ENCODE assay signal across 23 mouse cellular contexts in genomic region chr1:134204230-134204629, GRCm38 (mm10). TPM values are rescaled to one million over a fixed set of nuclear protein-coding genes. Genes with fewer than 3 reads are reported as not detected.
DNase-seq lines count a peak whose midpoint lies in the region; ATAC-seq and TF ChIP-seq lines count a peak whose summit lies in the region.
"Had no signal": no experiment of that assay in that cellular context is flagged by ENCODE, and none has a peak within 500 bp of the region (broad histone marks: within the 10 kb centered on the region; RNA-seq: fewer than 3 reads in every experiment).

No protein-coding gene starts in this region.

- H3K27ac ChIP-seq in forebrain, embryonic 16.5 days (ENCODE audit: low read length) = peak overlapping the region; percentile 69
- no peak overlapping the region for H3K27ac ChIP-seq in forebrain, embryonic 12.5 days
- H3K27ac ChIP-seq in left cerebral cortex, adult 2 months = peak overlapping the region; percentile 50; the same call in 1 of the 2 replicates
- H3K27ac ChIP-seq in hindbrain, embryonic 10.5 days = no peak overlapping the region
- H3K27ac ChIP-seq: embryonic facial prominence, embryonic 15.5 days; heart, adult 2 months; hindbrain, embryonic 12.5 days; liver, embryonic 13.5 days; lung, embryonic 15.5 days; stomach, postnatal 0 days had no signal

- no peak for DNase-seq in left cerebral cortex, adult 2 months (ENCODE audit: extremely low spot score in 1 of 2, low spot score in 2 of 2)
- DNase-seq in left cerebral cortex, postnatal 4 days = no peak
- peak; percentile 62 to 64 for DNase-seq in right cerebral cortex, adult 2 months (ENCODE audit: low spot score in 2 of 2)
- DNase-seq in hindbrain, embryonic 10.5 days (ENCODE audit: low spot score) = no peak
- DNase-seq in thymus, postnatal 25 days = no peak
- no peak for DNase-seq in retina, embryonic 14.5 days (ENCODE audit: low spot score)
- DNase-seq: adrenal gland, postnatal 10 days; cerebellum, adult 9-11 months; gastrocnemius, postnatal 14 days; heart, adult 2 months; kidney, adult 8-10 months; kidney, postnatal 36 days; liver, embryonic 13.5 days; midbrain, embryonic 14.5 days; retina, postnatal 1 day had no signal

- intact Hi-C loops in left cerebral cortex, adult 2 months (cut with DNase I) = loop anchor here (2.0 kb wide), 1 partner anchor 31 kb away; the partner anchor contains the start of gene Adora1
- intact Hi-C loops in left cerebral cortex, postnatal 4 days (cut with DNase I) = loop anchor here (5.0 kb wide), 2 partner anchors 38 to 52 kb away; no protein-coding TSS in a partner anchor

- peaks cover 11% of the 10 kb centered on the region for H3K4me1 ChIP-seq in forebrain, embryonic 16.5 days (replicated peaks; ENCODE audit: control insufficient read depth, insufficient read depth, low read length)
- no peaks in the 10 kb centered on the region for H3K4me1 ChIP-seq in forebrain, embryonic 12.5 days
- peaks cover 13% of the 10 kb centered on the region; the same call in 1 of the 2 replicates for H3K4me1 ChIP-seq in hindbrain, embryonic 10.5 days (replicated peaks)
- H3K4me1 ChIP-seq: embryonic facial prominence, embryonic 15.5 days had no signal

- H3K4me3 ChIP-seq in forebrain, embryonic 16.5 days (replicated peaks; ENCODE audit: low read length) = no peak overlapping the region
- no peak overlapping the region for H3K4me3 ChIP-seq in forebrain, embryonic 12.5 days (replicated peaks)
- H3K4me3 ChIP-seq in left cerebral cortex, adult 2 months = no peak overlapping the region
- H3K4me3 ChIP-seq in hindbrain, embryonic 10.5 days = no peak overlapping the region
- H3K4me3 ChIP-seq: embryonic facial prominence, embryonic 15.5 days; heart, adult 2 months; hindbrain, embryonic 12.5 days; liver, embryonic 13.5 days; lung, embryonic 15.5 days had no signal

- WGBS in forebrain, embryonic 16.5 days = 69% methylated on average over 13 of the region's 13 CpGs
- 91% methylated on average over 13 of the region's 13 CpGs for WGBS in forebrain, embryonic 12.5 days
- 92% methylated on average over 13 of the region's 13 CpGs for WGBS in hindbrain, embryonic 10.5 days

- TF ChIP-seq CTCF in left cerebral cortex, adult 2 months (IDR thresholded peaks at IDR 0.05) = no peak; the same call in 1 of the 2 replicates

- 0 out of 2 replicates have a peak, but pooled peaks cover 2% of the 10 kb centered on the region for H3K36me3 ChIP-seq in forebrain, embryonic 16.5 days (ENCODE audit: control insufficient read depth, insufficient read depth)
- no peaks in the 10 kb centered on the region for H3K36me3 ChIP-seq in forebrain, embryonic 12.5 days (replicated peaks)
- no peaks in the 10 kb centered on the region for H3K36me3 ChIP-seq in hindbrain, embryonic 10.5 days
- H3K36me3 ChIP-seq: embryonic facial prominence, embryonic 15.5 days; hindbrain, embryonic 12.5 days; liver, embryonic 13.5 days; lung, embryonic 15.5 days had no signal

- H3K27me3 ChIP-seq in forebrain, embryonic 16.5 days (replicated peaks; ENCODE audit: control insufficient read depth, insufficient read depth, low read length) = no peaks in the 10 kb centered on the region
- peaks cover 10% of the 10 kb centered on the region; the same call in 1 of the 2 replicates for H3K27me3 ChIP-seq in forebrain, embryonic 12.5 days
- H3K27me3 ChIP-seq in hindbrain, embryonic 10.5 days (ENCODE audit: insufficient read depth, poor library complexity, severe bottlenecking) = no peaks in the 10 kb centered on the region; the same call in 1 of the 2 replicates
- H3K27me3 ChIP-seq: embryonic facial prominence, embryonic 15.5 days; hindbrain, embryonic 12.5 days; lung, embryonic 15.5 days had no signal

- no peak overlapping the region for H3K9ac ChIP-seq in forebrain, embryonic 16.5 days (replicated peaks; ENCODE audit: low read depth, low read length)
- no peak overlapping the region for H3K9ac ChIP-seq in forebrain, embryonic 12.5 days
- H3K9ac ChIP-seq: embryonic facial prominence, embryonic 15.5 days; hindbrain, embryonic 12.5 days; liver, embryonic 13.5 days; lung, embryonic 15.5 days had no signal

- H3K9me3 ChIP-seq in forebrain, embryonic 16.5 days (ENCODE audit: control insufficient read depth, low read length) = no peaks in the 10 kb centered on the region
- no peaks in the 10 kb centered on the region for H3K9me3 ChIP-seq in forebrain, embryonic 12.5 days
- H3K9me3 ChIP-seq in hindbrain, embryonic 10.5 days = no peaks in the 10 kb centered on the region
- H3K9me3 ChIP-seq: embryonic facial prominence, embryonic 15.5 days; hindbrain, embryonic 12.5 days; liver, embryonic 13.5 days; lung, embryonic 15.5 days had no signal

- no peak overlapping the region for H3K4me2 ChIP-seq in forebrain, embryonic 16.5 days (ENCODE audit: low read length)
- no peak overlapping the region for H3K4me2 ChIP-seq in forebrain, embryonic 12.5 days
- H3K4me2 ChIP-seq: embryonic facial prominence, embryonic 15.5 days; hindbrain, embryonic 12.5 days; liver, embryonic 13.5 days; lung, embryonic 15.5 days had no signal

- peak; percentile 59; the same call in 1 of the 2 replicates for ATAC-seq in forebrain, embryonic 16.5 days
- no peak for ATAC-seq in forebrain, embryonic 12.5 days (ENCODE audit: low FRiP score)
- ATAC-seq: inflammation-experienced regulatory T-cells, adult 6 months had no signal

RNA-seq across cellular contexts. Expression of gene Mybph, which starts 11.0 kb away (rescaled TPM):
- polyA plus RNA-seq in forebrain, embryonic 16.5 days (2015; fragmentation: Nextera tagmentation; extraction: Ambion mirVana) = 0.24 TPM in 1 of 2 replicates, not detected in the other
- polyA plus RNA-seq in forebrain, embryonic 12.5 days (2016; fragmentation: Nextera tagmentation; extraction: Ambion mirVana) = 0.15 and 0.34 TPM in 2 replicates
- under 1 TPM in 1 of 2 experiments, not detected in 1; 0.25 TPM for total RNA-seq in left cerebral cortex, adult 2 months (2021)
- under 1 TPM in 1 of 2 experiments, not detected in 1; 0.18 TPM for total RNA-seq in left cerebral cortex, postnatal 4 days (2021)
- polyA plus RNA-seq in hindbrain, embryonic 10.5 days (2016; fragmentation: Nextera tagmentation; extraction: Ambion mirVana) = 0.21 and 0.39 TPM in 2 replicates
- total RNA-seq: heart, adult 2 months; neutrophil, adult 5-6 weeks had no signal
- polyA plus RNA-seq: inflammation-experienced regulatory T-cells, adult 6 months had no signal

RNA-seq across cellular contexts. Expression of gene Chil1, which starts 22.3 kb away (rescaled TPM):
- polyA plus RNA-seq in forebrain, embryonic 16.5 days (2015; fragmentation: Nextera tagmentation; extraction: Ambion mirVana) = 1.9 and 2.1 TPM in 2 replicates
- 1.9 and 2.5 TPM in 2 replicates for polyA plus RNA-seq in forebrain, embryonic 12.5 days (2016; fragmentation: Nextera tagmentation; extraction: Ambion mirVana)
- total RNA-seq in left cerebral cortex, adult 2 months (2021) = 10 to 100 TPM; 14.0 TPM
- total RNA-seq in left cerebral cortex, postnatal 4 days (2021) = 1 to 10 TPM; 1.1 to 2.0 TPM
- 1.5 and 3.4 TPM in 2 replicates for polyA plus RNA-seq in hindbrain, embryonic 10.5 days (2016; fragmentation: Nextera tagmentation; extraction: Ambion mirVana)

RNA-seq across cellular contexts. Expression of gene Adora1, which starts 31.0 kb away (rescaled TPM):
- 21.3 and 21.5 TPM in 2 replicates for polyA plus RNA-seq in forebrain, embryonic 16.5 days (2015; fragmentation: Nextera tagmentation; extraction: Ambion mirVana)
- 1.4 and 1.8 TPM in 2 replicates for polyA plus RNA-seq in forebrain, embryonic 12.5 days (2016; fragmentation: Nextera tagmentation; extraction: Ambion mirVana)
- 100 to 1,000 TPM; 180 to 188 TPM for total RNA-seq in left cerebral cortex, adult 2 months (2021)
- total RNA-seq in left cerebral cortex, postnatal 4 days (2021) = 10 to 100 TPM; 75.5 to 76.4 TPM
- polyA plus RNA-seq in hindbrain, embryonic 10.5 days (2016; fragmentation: Nextera tagmentation; extraction: Ambion mirVana) = 0.37 and 0.46 TPM in 2 replicates
- total RNA-seq: neutrophil, adult 5-6 weeks had no signal
- polyA plus RNA-seq: inflammation-experienced regulatory T-cells, adult 6 months had no signal

Comparison
In these comparisons a context has a peak if more than half of its experiments do, and no peak if none do; other contexts are left out.
1. H3K27ac ChIP-seq: peak in forebrain, embryonic 16.5 days (single experiment) and left cerebral cortex, adult 2 months (single experiment); none in forebrain, embryonic 12.5 days (single experiment) and hindbrain, embryonic 10.5 days (single experiment).
2. DNase-seq: peak in right cerebral cortex, adult 2 months (2 of 2); none in left cerebral cortex, adult 2 months (0 of 2), left cerebral cortex, postnatal 4 days (single experiment), hindbrain, embryonic 10.5 days (single experiment), thymus, postnatal 25 days (single experiment) and retina, embryonic 14.5 days (single experiment).